Mouse (Mus musculus): ENCODE data around the gene Abcc5. TPM values are rescaled to one million over a fixed set of nuclear protein-coding genes. Genes with fewer than 3 reads are reported as not detected.

The Abcc5 gene
- polyA plus RNA-seq, 1 experiment from 2014 or later, result 55.5 TPM

- no peaks in the 10 kb centered on the region for H3K27me3 ChIP-seq
- H3K9me3 ChIP-seq (replicated peaks), result no peaks in the 10 kb centered on the region
- H3K9ac ChIP-seq, result no peak overlapping the region
- no peak for ATAC-seq (replicated peaks; ENCODE audit: insufficient number of reproducible peaks, insufficient read depth, low FRiP score, low read depth)
- WGBS, result 89% methylated on average over 2 of the region's 2 CpGs
- peaks cover 44% of the 10 kb centered on the region for H3K36me3 ChIP-seq
- no peaks in the 10 kb centered on the region for H3K4me1 ChIP-seq (replicated peaks)
- H3K4me2 ChIP-seq, result no peak overlapping the region
- no peak overlapping the region for H3K4me3 ChIP-seq
- no peak overlapping the region for H3K27ac ChIP-seq
Observed at GRCm38 (mm10) chr16:20354762-20355161, 71.4 kb downstream of the Abcc5 start.

GRCm38 (mm10) chr16:20354011-20354410 lies 72.2 kb downstream of the Abcc5 start:
- H3K9me3 ChIP-seq (replicated peaks), result no peaks in the 10 kb centered on the region
- ATAC-seq (replicated peaks; ENCODE audit: insufficient number of reproducible peaks, insufficient read depth, low FRiP score, low read depth), result no peak
- no peak overlapping the region for H3K9ac ChIP-seq
- no peaks in the 10 kb centered on the region for H3K27me3 ChIP-seq
- H3K36me3 ChIP-seq, result peaks cover 51% of the 10 kb centered on the region
- H3K4me1 ChIP-seq (replicated peaks), result no peaks in the 10 kb centered on the region
- no peak overlapping the region for H3K4me2 ChIP-seq
- 88% methylated on average over 1 of the region's 1 CpGs for WGBS
- no peak overlapping the region for H3K27ac ChIP-seq
- H3K4me3 ChIP-seq, result no peak overlapping the region

GRCm38 (mm10) chr16:20345464-20345863 lies 80.7 kb downstream of the Abcc5 start:
- no peaks in the 10 kb centered on the region for H3K9me3 ChIP-seq (replicated peaks)
- no peak overlapping the region for H3K4me3 ChIP-seq
- 61% methylated on average over 1 of the region's 1 CpGs for WGBS
- H3K4me1 ChIP-seq (replicated peaks), result no peaks in the 10 kb centered on the region
- no peak overlapping the region for H3K4me2 ChIP-seq
- no peak for ATAC-seq (replicated peaks; ENCODE audit: insufficient number of reproducible peaks, insufficient read depth, low FRiP score, low read depth)
- H3K27me3 ChIP-seq, result no peaks in the 10 kb centered on the region
- peaks cover 52% of the 10 kb centered on the region for H3K36me3 ChIP-seq
- no peak overlapping the region for H3K27ac ChIP-seq
- no peak overlapping the region for H3K9ac ChIP-seq

- Histone ChIP-seq H3K9me3 (replicated peaks) (no peaks in the 10 kb centered on the region), H3K27me3 (no peaks in the 10 kb centered on the region), H3K4me1 (replicated peaks) (no peaks in the 10 kb centered on the region), H3K36me3 (peaks cover 64% of the 10 kb centered on the region), H3K9ac (no peak overlapping the region), H3K4me3 (no peak overlapping the region), H3K27ac (no peak overlapping the region), H3K4me2 (no peak overlapping the region)
- 81% methylated on average over 3 of the region's 3 CpGs for WGBS
- ATAC-seq (replicated peaks; ENCODE audit: insufficient number of reproducible peaks, insufficient read depth, low FRiP score, low read depth), result no peak
Observed at GRCm38 (mm10) chr16:20338616-20339015, 87.6 kb downstream of the Abcc5 start.

- H3K4me2 ChIP-seq, result no peak overlapping the region
- no peaks in the 10 kb centered on the region for H3K4me1 ChIP-seq (replicated peaks)
- 92% methylated on average over 8 of the region's 8 CpGs for WGBS
- ATAC-seq (replicated peaks; ENCODE audit: insufficient number of reproducible peaks, insufficient read depth, low FRiP score, low read depth), result no peak
- no peak overlapping the region for H3K27ac ChIP-seq
- no peaks in the 10 kb centered on the region for H3K9me3 ChIP-seq (replicated peaks)
- peaks cover 61% of the 10 kb centered on the region for H3K36me3 ChIP-seq
- H3K27me3 ChIP-seq, result no peaks in the 10 kb centered on the region
- no peak overlapping the region for H3K4me3 ChIP-seq
- H3K9ac ChIP-seq, result no peak overlapping the region
Observed at GRCm38 (mm10) chr16:20334918-20335317, 91.3 kb downstream of the Abcc5 start.

- Histone ChIP-seq H3K9ac (no peak overlapping the region), H3K36me3 (peaks cover 19% of the 10 kb centered on the region), H3K4me3 (no peak overlapping the region), H3K27me3 (no peaks in the 10 kb centered on the region), H3K27ac (no peak overlapping the region), H3K9me3 (replicated peaks) (no peaks in the 10 kb centered on the region), H3K4me2 (no peak overlapping the region), H3K4me1 (replicated peaks) (no peaks in the 10 kb centered on the region)
- ATAC-seq (replicated peaks; ENCODE audit: insufficient number of reproducible peaks, insufficient read depth, low FRiP score, low read depth), result no peak
- WGBS, result 80% methylated on average over 5 of the region's 5 CpGs
Observed at GRCm38 (mm10) chr16:20328306-20328705, 97.9 kb downstream of the Abcc5 start.

GRCm38 (mm10) chr16:20325286-20325685 lies 100.9 kb downstream of the Abcc5 start, which contains the start of gene Cyp2ab1:
Gene Cyp2ab1, minus strand, starts transcription at chr16:20325404.
- no peak for ATAC-seq (replicated peaks; ENCODE audit: insufficient number of reproducible peaks, insufficient read depth, low FRiP score, low read depth)
- 64% methylated on average over 5 of the region's 5 CpGs for WGBS
- Histone ChIP-seq H3K36me3 (no peaks in the 10 kb centered on the region), H3K27ac (0 out of 2 replicates have a peak within 1 kb of the TSS, but pooled peaks have one; percentile 31), H3K4me2 (no peak within 1 kb of the TSS), H3K9me3 (replicated peaks) (no peaks in the 10 kb centered on the region), H3K9ac (no peak within 1 kb of the TSS), H3K27me3 (no peaks in the 10 kb centered on the region), H3K4me1 (replicated peaks) (no peaks in the 10 kb centered on the region), H3K4me3 (no peak within 1 kb of the TSS)

GRCm38 (mm10) chr16:20323907-20324306 lies 102.3 kb downstream of the Abcc5 start:
- no peaks in the 10 kb centered on the region for H3K9me3 ChIP-seq (replicated peaks)
- H3K27ac ChIP-seq, result peak overlapping the region; percentile 31; the same call in 1 of the 2 replicates
- no peak overlapping the region; the same call in 1 of the 2 replicates for H3K4me2 ChIP-seq
- peak; percentile 47; the same call in 1 of the 2 replicates for ATAC-seq (replicated peaks; ENCODE audit: insufficient number of reproducible peaks, insufficient read depth, low FRiP score, low read depth)
- H3K36me3 ChIP-seq, result no peaks in the 10 kb centered on the region
- H3K27me3 ChIP-seq, result no peaks in the 10 kb centered on the region
- H3K9ac ChIP-seq, result no peak overlapping the region
- no peak overlapping the region for H3K4me3 ChIP-seq
- H3K4me1 ChIP-seq (replicated peaks), result no peaks in the 10 kb centered on the region
- 63% methylated on average over 5 of the region's 5 CpGs for WGBS

GRCm38 (mm10) chr16:20322274-20322673 lies 103.9 kb downstream of the Abcc5 start:
- no peaks in the 10 kb centered on the region for H3K9me3 ChIP-seq (replicated peaks)

GRCm38 (mm10) chr16:20316770-20317169 lies 109.4 kb downstream of the Abcc5 start:
- WGBS, result 73% methylated on average over 6 of the region's 6 CpGs
- H3K27ac ChIP-seq, result no peak overlapping the region
- no peak for ATAC-seq (replicated peaks; ENCODE audit: insufficient number of reproducible peaks, insufficient read depth, low FRiP score, low read depth)
- H3K9me3 ChIP-seq (replicated peaks), result no peaks in the 10 kb centered on the region
- H3K4me2 ChIP-seq, result no peak overlapping the region
- H3K36me3 ChIP-seq, result no peaks in the 10 kb centered on the region
- no peak overlapping the region for H3K9ac ChIP-seq
- H3K4me1 ChIP-seq (replicated peaks), result no peaks in the 10 kb centered on the region
- no peaks in the 10 kb centered on the region for H3K27me3 ChIP-seq
- no peak overlapping the region for H3K4me3 ChIP-seq

More at GRCm38 (mm10) chr16:20322274-20322673, 103.9 kb downstream of the Abcc5 start:
- Histone ChIP-seq H3K4me2 (no peak overlapping the region), H3K27me3 (no peaks in the 10 kb centered on the region), H3K36me3 (no peaks in the 10 kb centered on the region), H3K27ac (no peak overlapping the region), H3K9ac (no peak overlapping the region), H3K4me1 (replicated peaks) (no peaks in the 10 kb centered on the region), H3K4me3 (no peak overlapping the region)
- no peak for ATAC-seq (replicated peaks; ENCODE audit: insufficient number of reproducible peaks, insufficient read depth, low FRiP score, low read depth)
- 74% methylated on average over 4 of the region's 4 CpGs for WGBS

GRCm38 (mm10) chr16:20315266-20315665 lies 110.9 kb downstream of the Abcc5 start:
- Histone ChIP-seq H3K4me1 (replicated peaks) (no peaks in the 10 kb centered on the region), H3K4me2 (no peak overlapping the region), H3K9me3 (replicated peaks) (no peaks in the 10 kb centered on the region), H3K4me3 (no peak overlapping the region), H3K9ac (no peak overlapping the region), H3K36me3 (no peaks in the 10 kb centered on the region), H3K27ac (no peak overlapping the region), H3K27me3 (no peaks in the 10 kb centered on the region)
- no peak for ATAC-seq (replicated peaks; ENCODE audit: insufficient number of reproducible peaks, insufficient read depth, low FRiP score, low read depth)
- WGBS, result 78% methylated on average over 4 of the region's 4 CpGs

- Histone ChIP-seq H3K9ac (no peak overlapping the region), H3K4me3 (no peak overlapping the region), H3K4me2 (no peak overlapping the region), H3K27me3 (no peaks in the 10 kb centered on the region), H3K36me3 (no peaks in the 10 kb centered on the region), H3K9me3 (replicated peaks) (no peaks in the 10 kb centered on the region), H3K27ac (no peak overlapping the region), H3K4me1 (replicated peaks) (no peaks in the 10 kb centered on the region)
- WGBS, result 51% methylated on average over 14 of the region's 14 CpGs
- no peak for ATAC-seq (replicated peaks; ENCODE audit: insufficient number of reproducible peaks, insufficient read depth, low FRiP score, low read depth)
Observed at GRCm38 (mm10) chr16:20312272-20312671, 113.9 kb downstream of the Abcc5 start.

Data from heart, embryonic 15.5 days (tissue).